Mouse (Mus musculus) CH12.LX (cell line): ENCODE measurements around the gene Ilvbl.

Experiments used
- CTCF ChIP-seq, 2 experiments: IDR thresholded peaks in 1 of 2; conservative IDR thresholded peaks in 1 of 2; 2 replicates each; pipeline ENCODE4 v1.5.1; 2011 to 2012; ENCODE audit warnings: low read depth in 2 of 2, low read length in 2 of 2, improper control_type of control experiment in 1 of 2, inconsistent platforms in 1 of 2, mild to moderate bottlenecking in 1 of 2, moderate library complexity in 1 of 2
- ELF1 ChIP-seq: IDR thresholded peaks from 2 replicates; pipeline ENCODE4 v1.6.1; 2014; ENCODE audit warnings: low read depth, mild to moderate bottlenecking, inconsistent platforms, low read length, improper control_type of control experiment
- MAX ChIP-seq: IDR thresholded peaks from 2 replicates; pipeline ENCODE4 v1.6.1; 2011; ENCODE audit warnings: low read length, improper control_type of control experiment
- NRF1 ChIP-seq: IDR thresholded peaks from 2 replicates; pipeline ENCODE4 v1.6.1; 2014; ENCODE audit warnings: low read depth, mild to moderate bottlenecking, inconsistent platforms, low read length, improper control_type of control experiment, moderate library complexity
- POLR2A ChIP-seq: IDR thresholded peaks from 2 replicates; pipeline ENCODE4 v1.6.1; 2011; ENCODE audit warnings: low read depth, mild to moderate bottlenecking, improper control_type of control experiment, low read length

- TF ChIP-seq NRF1 (no peak), MAX (no peak), CTCF (conservative IDR thresholded peaks at IDR 0.05 in 1 of 2, IDR thresholded peaks at IDR 0.05 in 1 of 2; ENCODE audit: low read depth in 2 of 2, low read length in 2 of 2) (no peak), POLR2A (no peak), ELF1 (no peak)
Measured at GRCm38 (mm10) chr10:78617974-78618373, 43.8 kb downstream of the Ilvbl start, which contains the start of gene Olfr1357.
